Mouse (Mus musculus) stomach, embryonic 16.5 days (tissue): ENCODE measurements around the gene Tpsg1. TPM values are rescaled to one million over a fixed set of nuclear protein-coding genes. Genes with fewer than 3 reads are reported as not detected.

ENCODE experiments used
- ATAC-seq: fragments of 200-750 bp; cut with Nextera tagmentation; 2 replicates; pipeline ENCODE4 v1.8.0; 2017; ENCODE audit warnings: moderate number of reproducible peaks, moderate TSS enrichment; ENCODE audit not compliant: insufficient read depth, low FRiP score
- H3K27ac ChIP-seq: fragments of 300-500 bp; sonication (generic); 2 replicates; pipeline ENCODE4 v1.5.1; 2014; ENCODE audit warnings: low read length
- H3K27me3 ChIP-seq: fragments of 300-500 bp; sonication (generic); 2 replicates; pipeline ENCODE4 v1.6.1; 2014; ENCODE audit warnings: low read length, control low read depth, mixed read lengths; ENCODE audit not compliant: control insufficient read depth, insufficient read depth
- H3K36me3 ChIP-seq: fragments of 300-500 bp; sonication (generic); 2 replicates; pipeline ENCODE4 v1.6.1; 2014; ENCODE audit warnings: low read length; ENCODE audit not compliant: control insufficient read depth, insufficient read depth
- H3K4me1 ChIP-seq: fragments of 300-500 bp; sonication (generic); 2 replicates; pipeline ENCODE4 v1.6.1; 2014; ENCODE audit warnings: low read length, control low read depth, mixed read lengths; ENCODE audit not compliant: control insufficient read depth, insufficient read depth
- H3K4me2 ChIP-seq: fragments of 300-500 bp; sonication (generic); 2 replicates; pipeline ENCODE4 v1.6.1; 2014; ENCODE audit warnings: low read depth, low read length, mixed read lengths
- H3K4me3 ChIP-seq: fragments of 300-500 bp; sonication (generic); replicated peaks from 2 replicates; pipeline ENCODE4 v1.5.1; 2014; ENCODE audit warnings: mild to moderate bottlenecking, low read length
- H3K9ac ChIP-seq: fragments of 300-500 bp; sonication (generic); 2 replicates; pipeline ENCODE4 v1.6.1; 2014; ENCODE audit warnings: low read length
- H3K9me3 ChIP-seq: fragments of 300-500 bp; sonication (generic); replicated peaks from 2 replicates; pipeline ENCODE4 v1.6.1; 2016; ENCODE audit warnings: low read length, control low read depth; ENCODE audit not compliant: control insufficient read depth
- WGBS: fragments of 180-500 bp; shearing (Covaris S2); extraction: QIAGEN DNeasy Blood & Tissue Kit; methylation state at CpG from one replicate; pipeline ENCODE4 v1.1.7; 2014; 5-methylcytosine and 5-hydroxymethylcytosine counted together
- polyA plus RNA-seq: library from polyadenylated mRNA; unstranded; fragments of >200 nt; fragmentation: Nextera tagmentation; extraction: Ambion mirVana; gene quantifications from 2 replicates; pipeline ENCODE4 v1.2.1, GENCODE M21; 2015

Gene Tpsg1
- polyA plus RNA-seq, 1 experiment from 2014 or later, result 3.5 TPM

DNA sequence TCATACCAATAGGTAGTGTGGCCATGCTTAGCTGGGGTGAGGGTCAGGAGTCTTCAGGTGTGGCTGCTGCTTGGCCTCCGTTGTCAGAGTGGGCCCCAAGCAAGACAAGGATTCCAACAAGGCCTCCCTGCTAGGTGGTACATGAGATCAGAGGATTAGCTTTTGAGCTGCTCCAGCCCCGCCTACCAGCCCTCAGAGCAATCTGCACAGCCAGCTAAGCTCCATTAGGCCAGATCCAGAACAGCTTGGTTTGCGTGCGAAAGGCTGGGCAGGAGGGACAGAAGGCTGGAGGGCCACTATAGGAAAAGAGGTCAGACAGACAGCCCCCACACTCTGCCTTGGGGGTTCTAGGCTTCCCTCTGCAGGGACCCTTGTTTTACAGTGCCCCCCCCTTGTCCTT, 32.4 kb downstream of the Tpsg1 start:
- Histone ChIP-seq H3K4me3 (no peak overlapping the region), H3K27me3 (no peaks in the 10 kb centered on the region), H3K9ac (no peak overlapping the region), H3K4me2 (no peak overlapping the region), H3K36me3 (no peaks in the 10 kb centered on the region), H3K4me1 (peaks cover 20% of the 10 kb centered on the region), H3K9me3 (no peaks in the 10 kb centered on the region), H3K27ac (no peak overlapping the region)
- no peak for ATAC-seq
- 51% methylated on average over 4 of the region's 4 CpGs for WGBS

DNA sequence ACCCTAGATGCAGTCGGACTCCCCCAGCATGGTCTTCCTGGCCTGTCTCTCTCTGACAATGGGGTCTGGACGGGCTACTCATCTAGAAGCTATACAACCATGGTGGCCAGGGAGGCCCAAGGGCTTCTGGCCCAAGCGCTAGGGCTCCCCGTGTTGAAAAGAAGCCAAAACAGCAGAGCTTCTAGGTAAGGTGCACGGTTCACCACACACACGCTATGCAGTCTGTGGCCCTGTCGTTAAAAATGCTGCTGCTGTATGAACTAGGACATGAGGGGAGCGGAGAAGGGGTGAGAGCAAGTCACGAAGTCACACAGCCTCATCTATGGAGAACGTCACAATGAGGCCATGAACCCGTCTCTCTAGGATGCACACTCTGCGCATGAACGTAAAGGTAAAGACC, 33.2 kb downstream of the Tpsg1 start:
- Histone ChIP-seq H3K4me2 (no peak overlapping the region), H3K27ac (no peak overlapping the region), H3K4me1 (peaks cover 22% of the 10 kb centered on the region)

DNA sequence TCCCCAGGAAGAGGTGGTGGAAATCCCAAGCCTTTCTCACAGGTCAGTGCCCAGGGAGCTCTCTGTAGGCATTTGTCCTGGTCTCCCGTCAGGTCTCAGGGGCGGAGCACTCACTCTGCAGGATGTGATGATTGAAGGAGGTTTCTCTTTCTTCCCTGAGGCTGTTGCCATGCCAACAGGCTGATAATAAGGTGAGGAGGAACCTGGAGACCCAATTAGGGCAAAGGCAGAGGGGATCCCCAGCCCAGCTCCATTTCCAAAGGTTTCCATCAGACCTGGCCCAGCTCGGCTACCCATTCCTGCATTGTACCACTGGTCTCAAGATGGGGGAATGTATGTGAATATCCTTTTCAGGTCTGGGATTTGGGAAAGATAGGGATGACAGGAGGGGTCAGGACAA, 35.1 kb downstream of the Tpsg1 start:
- Histone ChIP-seq H3K36me3 (no peaks in the 10 kb centered on the region), H3K27me3 (no peaks in the 10 kb centered on the region), H3K9ac (no peak overlapping the region), H3K4me1 (peaks cover 22% of the 10 kb centered on the region), H3K27ac (no peak overlapping the region), H3K9me3 (no peaks in the 10 kb centered on the region), H3K4me2 (no peak overlapping the region), H3K4me3 (no peak overlapping the region)
- 58% methylated on average over 3 of the region's 3 CpGs for WGBS
- no peak for ATAC-seq

More for the DNA sequence above, 33.2 kb downstream of the Tpsg1 start:
- no peaks in the 10 kb centered on the region for H3K9me3 ChIP-seq
- WGBS, result 86% methylated on average over 13 of the region's 13 CpGs
- no peak overlapping the region for H3K9ac ChIP-seq
- ATAC-seq, result no peak
- H3K4me3 ChIP-seq, result no peak overlapping the region
- no peaks in the 10 kb centered on the region for H3K27me3 ChIP-seq
- no peaks in the 10 kb centered on the region for H3K36me3 ChIP-seq

DNA sequence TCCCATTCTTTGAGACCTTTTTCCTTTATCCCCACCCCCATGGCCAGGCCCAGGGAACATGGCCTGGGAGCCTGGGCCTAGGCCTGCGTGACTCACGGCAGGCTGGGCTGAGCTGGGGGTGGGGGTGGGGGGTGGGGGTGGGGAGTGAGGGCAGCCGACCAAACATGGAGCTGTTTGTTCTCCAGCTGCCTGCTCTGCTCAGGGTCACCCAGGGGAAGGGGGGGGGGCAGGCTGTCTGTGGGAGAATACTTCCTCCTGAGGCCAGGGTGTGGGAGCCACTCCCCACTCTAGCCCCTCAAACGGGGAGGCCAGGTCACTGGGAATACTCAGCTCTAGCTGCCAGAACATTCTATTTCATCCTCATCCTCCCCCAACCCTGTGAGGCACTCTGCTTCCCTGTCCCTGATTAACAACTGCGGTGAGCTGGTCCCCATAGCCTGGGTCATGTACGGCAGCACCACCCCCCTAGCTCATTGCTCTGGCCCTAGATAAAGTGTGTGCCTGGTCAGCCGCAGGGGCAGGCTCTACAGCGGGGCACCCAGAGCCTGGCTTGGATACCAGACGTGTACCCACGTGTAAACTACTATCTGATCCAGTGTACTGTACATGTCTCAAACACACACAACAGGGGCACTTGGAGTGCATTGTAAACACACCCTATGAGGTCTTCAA, 36.3 kb downstream of the Tpsg1 start:
- WGBS, result 9% methylated on average over 10 of the region's 10 CpGs
- peak; percentile 86 for ATAC-seq
- Histone ChIP-seq H3K4me3 (no peak overlapping the region), H3K27me3 (no peaks in the 10 kb centered on the region), H3K36me3 (no peaks in the 10 kb centered on the region), H3K9me3 (no peaks in the 10 kb centered on the region), H3K9ac (0 out of 2 replicates have a peak overlapping the region, but pooled peaks have one; percentile 28), H3K27ac (peak overlapping the region; percentile 79), H3K4me1 (peaks cover 28% of the 10 kb centered on the region), H3K4me2 (no peak overlapping the region)

DNA sequence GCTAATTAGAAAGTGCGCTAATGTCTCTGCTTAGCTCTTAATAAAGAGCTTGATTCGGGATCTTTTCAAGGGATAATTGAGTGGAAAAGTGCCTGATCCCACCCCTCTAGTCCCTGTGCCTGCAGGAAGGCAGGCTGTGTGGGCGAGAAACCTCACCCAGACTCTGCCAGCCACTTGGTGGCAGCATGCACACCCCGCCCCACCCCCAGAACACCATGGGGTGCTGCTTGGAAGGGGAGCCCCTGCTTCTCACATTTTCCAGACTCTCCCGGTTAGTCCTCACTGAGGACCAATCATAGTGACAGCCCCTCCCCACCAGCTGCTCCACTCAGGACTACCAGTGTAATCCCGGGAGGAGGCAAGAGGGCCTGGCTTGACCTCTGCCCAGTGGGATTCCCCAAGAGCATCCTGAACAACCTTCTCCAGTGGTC, 37.0 kb downstream of the Tpsg1 start:
- ATAC-seq, result no peak
- Histone ChIP-seq H3K36me3 (no peaks in the 10 kb centered on the region), H3K4me3 (no peak overlapping the region), H3K9me3 (no peaks in the 10 kb centered on the region), H3K27ac (peak overlapping the region; percentile 79), H3K4me2 (no peak overlapping the region), H3K9ac (no peak overlapping the region), H3K4me1 (peaks cover 29% of the 10 kb centered on the region), H3K27me3 (no peaks in the 10 kb centered on the region)
- 28% methylated on average over 6 of the region's 6 CpGs for WGBS

DNA sequence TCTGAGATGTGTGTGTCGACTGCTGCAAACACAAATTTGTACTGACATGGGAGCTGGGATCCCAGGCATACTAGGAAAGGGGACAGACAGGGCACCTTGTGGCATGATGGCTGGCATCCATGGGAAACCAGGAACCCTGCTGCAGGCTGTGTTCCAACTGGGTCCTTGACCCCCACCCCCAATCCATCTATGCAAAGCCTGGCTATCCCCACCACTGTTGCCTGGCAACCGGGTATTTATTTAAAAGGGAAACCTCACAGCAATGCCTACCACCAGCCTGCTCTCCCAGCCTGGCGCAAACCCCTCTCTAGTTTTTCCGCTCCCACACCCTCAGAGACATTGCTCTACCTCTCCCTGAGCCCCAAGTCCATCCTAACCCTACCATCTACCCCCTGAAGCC, 38.3 kb downstream of the Tpsg1 start:
- 64% methylated on average over 4 of the region's 4 CpGs for WGBS
- H3K4me3 ChIP-seq, result no peak overlapping the region
- H3K9me3 ChIP-seq, result no peaks in the 10 kb centered on the region
- no peak overlapping the region for H3K27ac ChIP-seq
- ATAC-seq, result no peak
- H3K4me2 ChIP-seq, result no peak overlapping the region
- H3K4me1 ChIP-seq, result peaks cover 34% of the 10 kb centered on the region
- H3K36me3 ChIP-seq, result no peaks in the 10 kb centered on the region
- no peak overlapping the region; the same call in 1 of the 2 replicates for H3K9ac ChIP-seq
- H3K27me3 ChIP-seq, result no peaks in the 10 kb centered on the region

DNA sequence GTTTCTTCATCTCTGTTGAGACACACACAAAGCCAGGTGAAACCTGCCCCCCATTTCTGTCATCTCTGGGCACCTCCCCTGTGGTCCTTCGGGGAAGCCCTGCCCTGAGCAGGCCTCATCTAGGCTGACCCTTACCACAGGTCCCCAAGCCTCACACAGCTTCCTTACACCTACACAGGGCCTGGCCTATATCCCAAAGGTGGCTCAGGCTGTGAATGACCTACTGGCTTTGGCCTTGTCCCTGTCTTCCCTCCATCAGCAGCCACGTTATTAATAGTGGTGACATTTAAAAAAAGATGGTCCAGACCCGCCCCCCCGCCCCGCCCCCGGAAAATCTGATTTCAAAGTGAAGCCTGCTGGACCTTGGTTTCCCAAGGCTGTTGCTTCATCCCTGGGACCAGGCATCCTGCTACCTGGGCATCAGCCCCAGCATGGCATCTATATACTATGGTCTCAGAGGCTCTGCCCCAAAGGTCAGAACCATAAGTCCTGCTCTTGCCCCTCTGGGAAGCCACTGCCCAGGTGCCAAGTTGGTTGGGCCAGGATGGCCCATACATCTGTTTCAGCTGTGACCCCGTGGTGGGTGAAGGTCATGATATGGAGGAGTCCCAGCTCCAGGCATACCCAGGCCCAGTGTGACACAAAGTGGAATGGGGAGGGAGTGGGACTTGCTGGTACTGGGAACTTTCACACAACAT, 39.4 kb downstream of the Tpsg1 start:
- no peaks in the 10 kb centered on the region for H3K27me3 ChIP-seq
- no peak for ATAC-seq
- no peaks in the 10 kb centered on the region for H3K36me3 ChIP-seq
- no peak overlapping the region for H3K27ac ChIP-seq
- H3K9me3 ChIP-seq, result no peaks in the 10 kb centered on the region
- no peak overlapping the region for H3K4me2 ChIP-seq
- no peak overlapping the region for H3K4me3 ChIP-seq
- WGBS, result 76% methylated on average over 7 of the region's 7 CpGs
- no peak overlapping the region for H3K9ac ChIP-seq
- peaks cover 34% of the 10 kb centered on the region for H3K4me1 ChIP-seq

DNA sequence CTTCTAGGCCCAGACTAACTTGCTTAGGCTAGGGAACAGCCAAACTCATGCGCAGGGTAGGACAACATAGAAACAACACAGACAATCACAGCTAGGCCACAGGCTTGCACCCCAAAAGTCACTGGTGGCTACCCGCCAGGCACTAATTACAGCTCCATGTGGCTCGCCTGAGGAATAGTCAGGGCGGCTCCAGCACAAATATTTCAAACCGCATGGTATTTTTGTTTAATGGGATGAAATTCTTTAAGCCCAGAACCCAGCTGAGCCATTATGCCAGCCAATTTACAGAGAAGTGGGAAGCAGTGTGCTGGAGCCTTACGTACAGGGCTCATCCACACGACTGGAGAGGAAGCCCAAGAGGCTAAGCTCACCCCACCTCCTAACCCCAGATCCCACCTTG, 40.5 kb downstream of the Tpsg1 start:
- H3K9ac ChIP-seq, result no peak overlapping the region
- ATAC-seq, result no peak
- no peak overlapping the region for H3K27ac ChIP-seq
- H3K4me2 ChIP-seq, result no peak overlapping the region
- no peaks in the 10 kb centered on the region for H3K9me3 ChIP-seq
- no peaks in the 10 kb centered on the region for H3K36me3 ChIP-seq
- H3K4me1 ChIP-seq, result peaks cover 41% of the 10 kb centered on the region
- no peak overlapping the region for H3K4me3 ChIP-seq
- 67% methylated on average over 7 of the region's 7 CpGs for WGBS
- no peaks in the 10 kb centered on the region for H3K27me3 ChIP-seq

DNA sequence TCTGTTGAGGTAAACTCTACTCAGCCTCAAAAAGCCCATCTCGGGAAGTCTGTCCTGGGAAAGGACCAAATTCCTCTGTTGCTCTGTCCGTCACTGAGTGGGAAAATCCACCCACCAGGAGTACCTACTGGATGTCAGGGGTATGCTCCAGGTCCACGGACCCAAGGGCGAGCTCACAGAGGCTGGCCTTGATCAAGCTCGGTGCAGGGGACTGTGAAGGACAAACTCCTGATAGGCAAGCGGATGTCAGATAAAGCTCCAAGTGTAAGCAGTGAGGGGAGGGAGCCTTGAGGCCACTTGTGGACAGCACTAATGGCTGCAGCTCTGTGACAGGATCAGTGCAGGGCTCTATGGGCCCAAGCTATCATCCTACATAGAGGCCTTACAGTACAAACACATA, 41.1 kb downstream of the Tpsg1 start:
- 65% methylated on average over 6 of the region's 6 CpGs for WGBS
- H3K4me3 ChIP-seq, result no peak overlapping the region
- H3K9me3 ChIP-seq, result no peaks in the 10 kb centered on the region
- ATAC-seq, result no peak
- no peaks in the 10 kb centered on the region for H3K27me3 ChIP-seq
- H3K36me3 ChIP-seq, result no peaks in the 10 kb centered on the region
- H3K27ac ChIP-seq, result no peak overlapping the region
- no peak overlapping the region for H3K4me2 ChIP-seq
- peaks cover 41% of the 10 kb centered on the region for H3K4me1 ChIP-seq
- no peak overlapping the region for H3K9ac ChIP-seq
